Mouse (Mus musculus) lung, postnatal 0 days (tissue): Measurements from ENCODE around the gene Tjp2. TPM values are rescaled to one million over a fixed set of nuclear protein-coding genes. Genes with fewer than 3 reads are reported as not detected.
A peak's percentile ranks its signal among the peaks of the same experiment; 100 is the strongest.

Experiments
- ATAC-seq: fragments of 200-750 bp; cut with Nextera tagmentation; 2 replicates; pipeline ENCODE4 v1.8.0; 2017; ENCODE audit warnings: moderate library complexity
- DNase-seq: peaks from one replicate; pipeline ENCODE4 v3.0.0-alpha.2; 2016; ENCODE audit warnings: low spot score
- H3K27ac ChIP-seq: fragments of 300-500 bp; sonication (generic); 2 replicates; pipeline ENCODE4 v1.5.1; 2014; ENCODE audit warnings: antibody characterized with exemption, mild to moderate bottlenecking, low read length, mixed read lengths
- H3K27me3 ChIP-seq: fragments of 300-500 bp; sonication (generic); replicated peaks from 2 replicates; pipeline ENCODE4 v1.6.1; 2014; ENCODE audit warnings: low read length, mixed read lengths; ENCODE audit not compliant: insufficient read depth
- H3K36me3 ChIP-seq: fragments of 300-500 bp; sonication (generic); 2 replicates; pipeline ENCODE4 v1.6.1; 2014; ENCODE audit warnings: low read length, mixed read lengths; ENCODE audit not compliant: insufficient read depth
- H3K4me1 ChIP-seq: fragments of 300-500 bp; sonication (generic); 2 replicates; pipeline ENCODE4 v1.6.1; 2014; ENCODE audit warnings: antibody characterized with exemption, low read depth, low read length, mixed read lengths; ENCODE audit not compliant: insufficient read depth
- H3K4me2 ChIP-seq: fragments of 300-500 bp; sonication (generic); replicated peaks from 2 replicates; pipeline ENCODE4 v1.6.1; 2014; ENCODE audit warnings: low read depth, mild to moderate bottlenecking, low read length, moderate library complexity, mixed read lengths
- H3K4me3 ChIP-seq: fragments of 300-500 bp; sonication (generic); 2 replicates; pipeline ENCODE4 v1.5.1; 2014; ENCODE audit warnings: low read depth, low read length
- H3K9ac ChIP-seq: fragments of 300-500 bp; sonication (generic); replicated peaks from 2 replicates; pipeline ENCODE4 v1.6.1; 2014; ENCODE audit warnings: low read depth, mild to moderate bottlenecking
- H3K9me3 ChIP-seq: fragments of 300-500 bp; sonication (generic); 2 replicates; pipeline ENCODE4 v1.6.1; 2016; ENCODE audit warnings: low read length, mixed read lengths
- CTCF ChIP-seq: IDR thresholded peaks from 2 replicates; pipeline ENCODE4 v1.5.1; 2016; ENCODE audit warnings: antibody characterized with exemption, mild to moderate bottlenecking
- EP300 ChIP-seq: IDR thresholded peaks from 2 replicates; pipeline ENCODE4 v1.6.1; 2016; ENCODE audit warnings: antibody characterized with exemption, mild to moderate bottlenecking, control low read depth
- WGBS: fragments of 180-500 bp; shearing (Covaris S2); extraction: QIAGEN DNeasy Blood & Tissue Kit; methylation state at CpG from one replicate; pipeline ENCODE4 v1.1.7; 2014; 5-methylcytosine and 5-hydroxymethylcytosine counted together
- polyA plus RNA-seq: library from polyadenylated mRNA; unstranded; fragments of >200 nt; fragmentation: Nextera tagmentation; extraction: Ambion mirVana; gene quantifications from 2 replicates; pipeline ENCODE4 v1.2.1, GENCODE M21; 2015

The Tjp2 gene
- 37.8 and 48.3 TPM in 2 replicates for polyA plus RNA-seq

- no peaks in the 10 kb centered on the region for H3K9me3 ChIP-seq
- no peaks in the 10 kb centered on the region for H3K4me1 ChIP-seq
- H3K27ac ChIP-seq = peak within 1 kb of the TSS; percentile 95
- TF ChIP-seq EP300 (peak; percentile 51), CTCF (peak; percentile 85)
- DNase-seq (peak; percentile 93), ATAC-seq (peak; percentile 94)
- no peaks in the 10 kb centered on the region for H3K36me3 ChIP-seq
- H3K9ac ChIP-seq = peak within 1 kb of the TSS; percentile 45
- under 1% methylated on average over 58 of the region's 59 CpGs for WGBS
- H3K4me3 ChIP-seq = peak within 1 kb of the TSS; percentile 67
- no peaks in the 10 kb centered on the region for H3K27me3 ChIP-seq
- peak within 1 kb of the TSS; percentile 79 for H3K4me2 ChIP-seq
These were observed at the start of gene Tjp2 for GRCm38 (mm10) chr19:24224500-24225304. Tjp2 (minus strand) TSS chr19:24225030.

- TF ChIP-seq EP300 (no peak), CTCF (no peak)
- H3K27ac ChIP-seq = no peak overlapping the region
- no peak for DNase-seq
These were observed 49.5 kb upstream of the Tjp2 start for GRCm38 (mm10) chr19:24274281-24274680.

GRCm38 (mm10) chr19:24271746-24272426, 47.1 kb upstream of the Tjp2 start:
- 47% methylated on average over 16 of the region's 16 CpGs for WGBS
- peak; percentile 89 for ATAC-seq
- TF ChIP-seq EP300 = 0 out of 2 replicates have a peak, but pooled peaks have one; percentile 3
- peak; percentile 94 for TF ChIP-seq CTCF
- H3K4me2 ChIP-seq = peak overlapping the region; percentile 38
- H3K4me3 ChIP-seq = 0 out of 2 replicates have a peak overlapping the region, but pooled peaks have one; percentile 14
- H3K27me3 ChIP-seq = no peaks in the 10 kb centered on the region
- no peak overlapping the region for H3K27ac ChIP-seq
- no peaks in the 10 kb centered on the region for H3K9me3 ChIP-seq
- 0 out of 2 replicates have a peak overlapping the region, but pooled peaks have one; percentile 5 for H3K9ac ChIP-seq
- no peaks in the 10 kb centered on the region for H3K36me3 ChIP-seq
- peak; percentile 95 for DNase-seq
- no peaks in the 10 kb centered on the region for H3K4me1 ChIP-seq

More at GRCm38 (mm10) chr19:24274281-24274680, 49.5 kb upstream of the Tjp2 start:
- no peaks in the 10 kb centered on the region for H3K9me3 ChIP-seq
- H3K27me3 ChIP-seq = no peaks in the 10 kb centered on the region
- no peaks in the 10 kb centered on the region for H3K4me1 ChIP-seq
- ATAC-seq = no peak
- WGBS = 65% methylated on average over 3 of the region's 3 CpGs
- H3K4me3 ChIP-seq = no peak overlapping the region
- no peak overlapping the region for H3K4me2 ChIP-seq
- H3K36me3 ChIP-seq = no peaks in the 10 kb centered on the region
- no peak overlapping the region for H3K9ac ChIP-seq

DNA sequence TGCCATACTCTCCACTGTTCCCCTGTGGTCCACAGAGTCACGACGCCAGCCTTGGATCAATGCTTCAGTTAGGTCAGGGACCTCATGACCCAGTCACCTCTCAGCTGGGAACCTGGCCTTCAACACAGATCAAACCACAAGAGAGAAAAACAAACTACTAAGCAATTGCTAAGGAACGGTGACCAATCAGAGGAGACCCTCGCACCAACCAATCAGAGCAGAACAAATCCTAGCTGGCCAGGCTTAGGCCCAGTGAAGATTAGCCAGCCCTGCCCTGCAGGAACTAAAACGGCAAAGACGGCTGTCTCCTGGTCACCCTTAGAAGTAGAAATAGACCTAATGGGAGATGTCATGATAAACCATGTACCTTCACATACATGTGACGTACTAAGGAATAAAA, 46.5 kb upstream of the Tjp2 start:
- Histone ChIP-seq H3K4me2 (peak overlapping the region; percentile 38), H3K4me1 (no peaks in the 10 kb centered on the region), H3K9ac (no peak overlapping the region), H3K27ac (no peak overlapping the region), H3K36me3 (no peaks in the 10 kb centered on the region), H3K27me3 (no peaks in the 10 kb centered on the region), H3K4me3 (0 out of 2 replicates have a peak overlapping the region, but pooled peaks have one; percentile 14), H3K9me3 (no peaks in the 10 kb centered on the region)
- peak; percentile 88 for ATAC-seq
- WGBS = 44% methylated on average over 7 of the region's 7 CpGs
- peak; percentile 73 for DNase-seq
- TF ChIP-seq EP300 (no peak), CTCF (no peak)

GRCm38 (mm10) chr19:24268531-24268930, 43.7 kb upstream of the Tjp2 start:
- Histone ChIP-seq H3K9me3 (no peaks in the 10 kb centered on the region), H3K27me3 (no peaks in the 10 kb centered on the region), H3K4me1 (no peaks in the 10 kb centered on the region), H3K4me2 (no peak overlapping the region), H3K4me3 (no peak overlapping the region), H3K27ac (no peak overlapping the region), H3K9ac (no peak overlapping the region), H3K36me3 (no peaks in the 10 kb centered on the region)
- 60% methylated on average over 4 of the region's 4 CpGs for WGBS
- ATAC-seq (no peak), DNase-seq (no peak)
- no peak for TF ChIP-seq EP300
